Mouse (Mus musculus): ENCODE results near the gene Tgif1. TPM values are rescaled to one million over a fixed set of nuclear protein-coding genes. Genes with fewer than 3 reads are reported as not detected.
"Not testable (repeated sequence)": the region's sequence is repeated elsewhere in the genome, so short reads cannot be mapped to it uniquely, and the experiment has no call there.

Tgif1 gene
- polyA plus RNA-seq, 1 experiment from 2014 or later, result 58.9 TPM

DNA sequence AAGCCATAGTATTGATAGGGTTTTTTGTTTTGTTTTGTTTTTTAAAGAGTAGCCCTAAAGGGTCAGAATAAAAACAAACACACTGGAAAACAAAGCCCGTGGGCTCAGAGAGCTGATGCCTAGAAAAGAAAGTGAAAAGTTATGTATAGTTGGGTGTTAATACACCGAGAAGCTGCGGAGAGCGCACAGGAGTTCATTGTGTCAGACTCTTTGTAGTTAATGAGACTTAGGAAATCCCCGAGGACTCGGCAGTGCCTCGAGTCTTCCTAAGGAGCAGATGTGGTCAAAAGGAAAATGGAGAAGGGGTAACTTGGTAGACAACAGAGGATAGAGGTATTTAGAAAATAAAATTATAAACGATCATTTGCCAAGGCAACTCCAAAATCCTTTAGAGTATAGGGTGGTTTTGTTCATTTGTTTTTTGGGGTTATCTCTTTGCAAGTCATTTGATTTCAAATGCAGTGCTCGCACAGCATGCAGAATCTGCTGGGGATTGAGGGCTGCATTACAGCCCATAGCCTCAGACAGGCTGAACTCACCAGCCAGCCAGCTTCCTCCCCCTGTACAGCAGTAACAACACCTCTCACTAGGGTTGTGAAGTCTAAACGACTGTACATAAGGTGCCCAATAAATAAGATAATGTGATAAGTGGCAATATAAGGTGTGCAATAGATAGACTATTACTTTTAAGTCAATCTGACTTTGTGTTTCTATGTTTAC, 18.1 kb downstream of the Tgif1 start:
- H3K9me3 ChIP-seq, result no peaks in the 10 kb centered on the region
- peaks cover 20% of the 10 kb centered on the region for H3K27me3 ChIP-seq
- peak overlapping the region; percentile 55 for H3K9ac ChIP-seq (replicated peaks)
- peak; percentile 64 for ATAC-seq (ENCODE audit: low FRiP score, low read depth)
- H3K4me1 ChIP-seq, result peaks cover 15% of the 10 kb centered on the region
- peak overlapping the region; percentile 83 for H3K4me2 ChIP-seq (replicated peaks)
- H3K27ac ChIP-seq (replicated peaks), result 0 out of 2 replicates have a peak overlapping the region, but pooled peaks have one; percentile 39
- H3K4me3 ChIP-seq, result peak overlapping the region; percentile 46
- H3K36me3 ChIP-seq, result no peaks in the 10 kb centered on the region
- 1% methylated on average over 10 of the region's 10 CpGs for WGBS

DNA sequence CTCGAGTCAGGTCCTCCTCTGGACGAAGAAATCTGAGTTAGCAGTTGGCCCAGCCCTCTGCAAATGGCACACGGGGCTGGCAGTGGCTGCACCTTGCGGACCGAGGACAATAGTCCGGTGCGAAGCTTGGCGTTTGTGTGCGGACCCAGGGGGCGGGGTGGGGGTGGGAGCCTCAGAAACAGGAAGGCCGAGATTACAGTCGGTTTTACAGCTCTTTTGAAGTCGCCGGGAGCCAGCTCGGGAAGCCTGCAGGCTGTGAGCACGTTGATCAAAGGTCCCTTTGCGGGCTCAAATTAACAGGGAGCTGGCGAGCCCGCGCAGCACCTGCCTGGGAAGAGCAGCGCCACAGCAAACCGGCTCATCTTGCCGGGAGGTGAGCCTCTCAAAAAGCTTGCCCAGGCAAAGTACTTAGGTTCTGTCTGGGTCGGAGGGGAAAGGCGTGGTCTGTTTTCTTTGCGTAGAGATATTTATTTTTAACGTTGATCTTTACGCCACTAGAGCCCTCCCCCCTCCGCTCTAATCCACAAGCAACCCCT, 18.8 kb downstream of the Tgif1 start:
- H3K4me3 ChIP-seq, result peak overlapping the region; percentile 46
- no peaks in the 10 kb centered on the region for H3K36me3 ChIP-seq
- H3K9ac ChIP-seq (replicated peaks), result peak overlapping the region; percentile 55
- ATAC-seq (ENCODE audit: low FRiP score, low read depth), result peak; percentile 64
- peaks cover 21% of the 10 kb centered on the region for H3K27me3 ChIP-seq
- peak overlapping the region; percentile 83 for H3K4me2 ChIP-seq (replicated peaks)
- H3K27ac ChIP-seq (replicated peaks), result peak overlapping the region; percentile 39; the same call in 1 of the 2 replicates
- under 1% methylated on average over 29 of the region's 29 CpGs for WGBS
- H3K4me1 ChIP-seq, result peaks cover 15% of the 10 kb centered on the region
- H3K9me3 ChIP-seq, result no peaks in the 10 kb centered on the region

DNA sequence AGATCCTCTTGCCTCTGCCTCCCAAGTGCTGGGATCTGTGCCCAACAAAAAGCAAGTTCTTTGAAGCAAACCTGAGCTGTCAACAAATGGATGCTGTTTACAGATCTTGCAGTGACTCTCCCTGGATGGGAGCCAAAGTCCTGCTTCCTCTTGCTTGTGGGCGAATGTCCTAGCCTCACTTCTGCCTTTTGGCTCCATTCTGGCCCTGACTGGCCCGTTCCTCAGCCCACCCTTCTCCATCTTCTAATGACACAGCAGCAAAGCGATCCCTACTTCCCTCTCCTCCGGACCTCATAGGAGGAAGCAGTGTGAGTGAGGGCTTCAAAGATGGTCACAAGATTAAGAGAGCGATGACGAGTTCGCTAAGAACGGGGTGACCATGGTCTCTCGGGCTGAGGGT, 20.8 kb downstream of the Tgif1 start:
- Histone ChIP-seq H3K27me3 (peaks cover 23% of the 10 kb centered on the region), H3K9ac (replicated peaks) (no peak overlapping the region), H3K4me3 (no peak overlapping the region), H3K9me3 (no peaks in the 10 kb centered on the region), H3K36me3 (no peaks in the 10 kb centered on the region), H3K27ac (replicated peaks) (no peak overlapping the region), H3K4me1 (peaks cover 15% of the 10 kb centered on the region), H3K4me2 (replicated peaks) (no peak overlapping the region)
- 91% methylated on average over 9 of the region's 9 CpGs for whole genome bisulfite sequencing
- no peak for ATAC-seq (ENCODE audit: low FRiP score, low read depth)

DNA sequence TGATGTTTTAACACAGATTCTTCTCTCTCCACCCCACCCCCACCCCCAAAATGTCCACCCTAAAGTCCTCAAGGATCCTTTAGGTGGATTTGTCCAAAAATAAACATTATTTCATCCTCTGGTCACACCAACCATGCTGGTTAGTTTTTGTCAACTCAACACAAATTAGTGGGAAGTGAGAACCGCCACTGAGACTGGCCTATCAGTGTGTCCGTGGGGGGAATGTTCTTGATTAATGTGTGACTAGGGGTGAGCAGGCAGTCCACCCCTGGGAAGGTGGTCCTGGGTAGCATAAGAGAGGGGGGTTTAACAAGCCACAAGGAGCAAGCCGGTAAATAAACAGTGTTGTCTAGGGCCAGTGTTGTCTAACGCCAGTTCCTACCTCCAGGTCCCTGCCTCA, 21.8 kb downstream of the Tgif1 start:
- Histone ChIP-seq H3K27me3 (peaks cover 20% of the 10 kb centered on the region), H3K27ac (replicated peaks) (no peak overlapping the region), H3K9me3 (no peaks in the 10 kb centered on the region), H3K4me1 (peaks cover 15% of the 10 kb centered on the region), H3K4me2 (replicated peaks) (no peak overlapping the region), H3K9ac (replicated peaks) (no peak overlapping the region), H3K36me3 (no peaks in the 10 kb centered on the region), H3K4me3 (no peak overlapping the region)
- ATAC-seq (ENCODE audit: low FRiP score, low read depth), result no peak
- WGBS, result 83% methylated on average over 4 of the region's 4 CpGs

DNA sequence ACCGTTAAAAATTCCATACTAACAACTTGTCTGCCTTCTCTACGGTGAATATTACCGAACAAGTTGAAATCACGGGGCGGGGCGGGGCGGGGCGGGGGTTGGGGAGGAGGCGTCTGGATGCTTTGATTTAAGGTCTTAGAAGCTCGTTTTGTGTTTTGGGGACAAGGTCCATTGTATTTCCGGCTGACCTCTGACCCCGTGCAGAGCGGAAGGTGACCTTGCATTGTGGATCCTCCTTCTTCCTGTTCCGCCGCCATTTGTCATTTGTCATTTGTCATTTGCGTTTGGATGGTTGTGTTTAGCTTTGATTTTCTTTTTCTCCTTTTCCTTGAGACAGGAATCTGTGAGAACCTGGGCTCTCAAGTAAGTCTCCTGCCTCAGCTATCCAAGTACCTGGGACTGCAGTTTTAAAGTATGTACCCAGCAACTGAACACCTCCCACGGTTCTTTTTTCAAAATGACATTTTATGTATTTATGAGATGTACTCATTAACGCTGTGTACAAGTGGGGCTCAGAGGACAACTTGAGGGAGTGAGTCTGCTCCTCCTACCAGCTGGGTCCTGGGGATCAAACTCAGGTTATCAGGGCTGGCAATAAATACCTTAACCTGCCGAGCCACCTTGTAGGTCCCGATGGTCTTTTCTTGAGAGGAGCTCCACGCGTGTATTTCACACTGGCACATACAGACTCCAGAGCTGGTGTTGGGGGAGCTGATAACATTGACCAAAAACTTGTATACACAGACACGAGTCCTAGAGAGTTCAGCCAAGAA, 23.2 kb downstream of the Tgif1 start:
- 71% methylated on average over 23 of the region's 23 CpGs for WGBS
- no peaks in the 10 kb centered on the region for H3K9me3 ChIP-seq
- H3K36me3 ChIP-seq, result no peaks in the 10 kb centered on the region
- H3K9ac ChIP-seq (replicated peaks), result no peak overlapping the region
- peaks cover 16% of the 10 kb centered on the region for H3K27me3 ChIP-seq
- peaks cover 10% of the 10 kb centered on the region for H3K4me1 ChIP-seq
- ATAC-seq (ENCODE audit: low FRiP score, low read depth), result no peak
- no peak overlapping the region for H3K4me2 ChIP-seq (replicated peaks)
- no peak overlapping the region for H3K4me3 ChIP-seq
- no peak overlapping the region for H3K27ac ChIP-seq (replicated peaks)

DNA sequence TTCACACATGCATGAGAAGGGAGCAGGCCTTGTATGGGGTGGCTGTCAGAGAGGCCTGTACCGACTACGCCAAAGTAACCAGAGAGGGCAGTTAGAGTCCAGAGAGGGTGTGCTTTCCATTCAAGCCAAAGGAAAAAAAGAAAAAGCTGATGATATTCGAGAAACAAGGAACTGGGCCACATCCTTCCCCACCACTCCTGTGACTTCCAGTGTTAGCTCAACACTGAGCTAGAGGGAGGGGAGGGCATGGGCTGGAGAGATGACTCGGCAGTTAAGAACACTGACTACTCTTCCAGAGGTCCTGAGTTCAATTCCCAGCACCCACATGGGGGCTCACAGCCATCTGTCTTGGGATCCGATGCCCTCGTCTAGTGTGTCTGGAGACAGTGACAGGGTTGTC, 24.1 kb downstream of the Tgif1 start:
- Histone ChIP-seq H3K36me3 (no peaks in the 10 kb centered on the region), H3K4me2 (replicated peaks) (no peak overlapping the region), H3K27ac (replicated peaks) (no peak overlapping the region), H3K27me3 (peaks cover 16% of the 10 kb centered on the region), H3K9ac (replicated peaks) (no peak overlapping the region), H3K4me1 (peaks cover 1% of the 10 kb centered on the region; the same call in 1 of the 2 replicates), H3K4me3 (no peak overlapping the region), H3K9me3 (no peaks in the 10 kb centered on the region)
- no peak for ATAC-seq (ENCODE audit: low FRiP score, low read depth)
- WGBS, result 88% methylated on average over 6 of the region's 6 CpGs

DNA sequence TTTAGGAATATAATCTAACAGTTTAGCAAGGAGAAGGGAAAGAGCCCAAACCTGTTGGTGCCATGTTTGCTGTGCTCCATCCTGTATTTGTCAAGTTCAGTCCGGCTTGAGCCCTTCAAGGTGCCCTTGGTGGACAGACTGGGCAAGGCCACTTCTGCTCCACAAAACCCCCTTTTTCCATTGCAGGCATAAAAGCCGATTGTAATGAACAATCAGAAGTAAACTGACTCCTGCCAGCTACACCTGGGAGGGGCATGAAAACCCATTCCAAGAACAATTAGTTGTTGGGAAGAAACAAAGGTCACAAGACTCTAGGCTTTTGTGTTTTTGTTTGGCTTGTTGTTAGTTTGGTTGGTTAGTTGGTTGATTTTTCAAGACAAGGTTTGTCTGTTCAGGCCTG, 24.8 kb downstream of the Tgif1 start:
- Histone ChIP-seq H3K9me3 (no peaks in the 10 kb centered on the region), H3K27ac (replicated peaks) (no peak overlapping the region), H3K27me3 (peaks cover 16% of the 10 kb centered on the region), H3K4me1 (no peaks in the 10 kb centered on the region), H3K9ac (replicated peaks) (no peak overlapping the region), H3K4me3 (no peak overlapping the region), H3K4me2 (replicated peaks) (no peak overlapping the region), H3K36me3 (no peaks in the 10 kb centered on the region)
- WGBS, result 87% methylated on average over 2 of the region's 2 CpGs
- no peak for ATAC-seq (ENCODE audit: low FRiP score, low read depth)

DNA sequence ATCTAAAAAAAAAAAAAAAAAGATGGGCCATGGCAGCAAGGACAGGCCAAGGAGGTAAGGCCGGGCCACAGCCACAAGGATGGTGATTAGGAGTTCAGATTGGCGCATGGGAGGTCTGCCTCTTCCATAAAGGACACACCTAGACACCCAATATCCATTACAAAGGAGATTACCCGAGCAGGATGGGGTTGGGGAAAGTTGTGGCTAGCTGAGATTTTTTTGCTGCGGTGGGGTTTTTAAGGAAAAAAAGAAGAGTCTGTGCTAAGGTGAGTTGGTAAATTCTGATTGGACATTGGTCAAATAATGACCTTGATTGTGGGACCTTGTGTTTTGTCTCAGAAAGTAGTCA, 25.2 kb downstream of the Tgif1 start:
- WGBS, result 71% methylated on average over 4 of the region's 4 CpGs
- ATAC-seq (ENCODE audit: low FRiP score, low read depth), result no peak

DNA sequence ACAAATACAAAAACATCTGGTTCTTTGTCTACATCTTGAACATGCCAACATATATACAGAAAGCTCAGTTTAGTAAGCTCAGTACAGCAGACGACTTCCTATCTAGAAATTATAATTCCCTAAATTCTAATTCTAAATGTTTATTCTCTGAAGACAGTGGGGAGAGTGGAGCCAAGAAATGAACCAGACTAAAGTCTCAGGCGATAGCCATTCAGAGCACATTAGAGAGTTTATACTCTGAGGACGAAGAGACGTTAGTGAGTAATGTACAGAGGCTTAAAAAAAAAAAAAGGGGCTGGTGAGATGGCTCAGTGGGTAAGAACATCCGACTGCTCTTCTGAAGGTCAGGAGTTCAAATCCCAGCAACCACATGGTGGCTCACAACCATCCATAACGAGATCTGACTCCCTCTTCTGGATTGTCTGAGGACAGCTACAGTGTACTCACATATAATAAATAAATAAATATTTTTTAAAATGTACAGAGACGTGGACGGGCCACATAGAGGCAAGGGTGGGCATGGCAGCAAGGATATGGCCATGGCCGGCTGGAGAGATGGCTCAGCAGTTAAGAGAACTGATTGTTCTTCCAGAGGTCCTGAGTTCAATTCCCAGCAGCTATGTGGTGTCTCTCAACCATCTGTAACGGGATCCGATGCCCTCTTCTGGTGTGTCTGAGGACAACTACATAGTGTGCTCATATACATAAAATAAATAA, 25.7 kb downstream of the Tgif1 start:
- not testable (repeated sequence) for ATAC-seq (ENCODE audit: low FRiP score, low read depth); H3K27ac ChIP-seq (replicated peaks); H3K9ac ChIP-seq (replicated peaks); H3K27me3 ChIP-seq; H3K4me2 ChIP-seq (replicated peaks); H3K4me1 ChIP-seq; H3K9me3 ChIP-seq; H3K4me3 ChIP-seq; H3K36me3 ChIP-seq
- WGBS, result 88% methylated on average over 11 of the region's 11 CpGs

More for the DNA sequence above, 25.2 kb downstream of the Tgif1 start:
- H3K4me3 ChIP-seq, result no peak overlapping the region
- H3K9me3 ChIP-seq, result no peaks in the 10 kb centered on the region
- H3K4me1 ChIP-seq, result no peaks in the 10 kb centered on the region
- H3K4me2 ChIP-seq (replicated peaks), result no peak overlapping the region
- no peak overlapping the region for H3K27ac ChIP-seq (replicated peaks)
- peaks cover 12% of the 10 kb centered on the region for H3K27me3 ChIP-seq
- no peaks in the 10 kb centered on the region for H3K36me3 ChIP-seq
- H3K9ac ChIP-seq (replicated peaks), result no peak overlapping the region

DNA sequence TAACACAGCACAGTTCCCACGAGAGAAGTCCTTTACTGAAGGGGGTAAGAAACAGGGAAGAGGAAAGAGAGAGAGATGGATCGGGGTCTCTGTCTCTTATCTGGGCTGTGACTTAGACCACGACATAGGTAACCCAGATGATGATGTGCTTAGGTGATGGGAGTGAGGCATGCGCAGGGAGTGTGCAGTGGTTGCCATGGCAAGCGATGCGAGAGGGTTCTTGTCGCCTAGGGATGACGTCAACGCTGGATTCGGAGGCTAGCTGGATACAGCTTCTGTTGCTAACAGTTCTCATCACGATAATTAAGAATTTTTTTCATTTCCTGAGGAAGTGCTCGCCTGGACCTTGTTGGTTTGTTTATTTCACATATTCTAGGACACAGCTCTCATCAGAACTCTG, 27.1 kb downstream of the Tgif1 start:
- Histone ChIP-seq H3K4me2 (replicated peaks) (no peak overlapping the region), H3K4me3 (no peak overlapping the region), H3K27ac (replicated peaks) (no peak overlapping the region), H3K4me1 (no peaks in the 10 kb centered on the region), H3K9me3 (no peaks in the 10 kb centered on the region), H3K9ac (replicated peaks) (no peak overlapping the region), H3K27me3 (peaks cover 7% of the 10 kb centered on the region), H3K36me3 (no peaks in the 10 kb centered on the region)
- no peak for ATAC-seq (ENCODE audit: low FRiP score, low read depth)
- 84% methylated on average over 12 of the region's 12 CpGs for WGBS

DNA sequence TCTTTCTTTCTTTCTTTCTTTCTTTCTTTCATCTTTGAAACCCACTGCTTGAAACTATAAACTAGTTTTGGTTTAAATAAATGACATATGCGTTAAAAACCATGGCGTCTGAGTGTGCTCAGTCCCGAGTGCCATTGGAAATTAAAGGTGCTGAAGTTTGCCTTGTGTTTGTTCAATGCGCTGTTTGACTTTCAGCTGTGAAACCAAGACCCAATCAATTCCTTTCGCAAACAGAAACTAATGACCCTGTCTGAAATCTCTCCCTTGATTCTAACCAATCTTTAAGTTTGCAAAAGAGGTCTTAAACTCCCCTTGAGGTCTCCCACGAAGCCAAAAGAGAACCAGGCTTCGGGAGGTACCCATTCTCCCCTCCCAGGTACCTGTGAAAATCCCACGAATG, 30.3 kb downstream of the Tgif1 start:
- ATAC-seq (ENCODE audit: low FRiP score, low read depth), result no peak
- no peak overlapping the region for H3K4me2 ChIP-seq (replicated peaks)

More for the DNA sequence above, 30.3 kb downstream of the Tgif1 start:
- Histone ChIP-seq H3K9me3 (no peaks in the 10 kb centered on the region), H3K27ac (replicated peaks) (no peak overlapping the region), H3K9ac (replicated peaks) (no peak overlapping the region), H3K27me3 (peaks cover 24% of the 10 kb centered on the region), H3K36me3 (no peaks in the 10 kb centered on the region), H3K4me1 (peaks cover 4% of the 10 kb centered on the region; the same call in 1 of the 2 replicates), H3K4me3 (no peak overlapping the region)
- WGBS, result 81% methylated on average over 8 of the region's 8 CpGs
